Comparison of ENCODE assay signal across 24 mouse cellular contexts in the genomic region with DNA sequence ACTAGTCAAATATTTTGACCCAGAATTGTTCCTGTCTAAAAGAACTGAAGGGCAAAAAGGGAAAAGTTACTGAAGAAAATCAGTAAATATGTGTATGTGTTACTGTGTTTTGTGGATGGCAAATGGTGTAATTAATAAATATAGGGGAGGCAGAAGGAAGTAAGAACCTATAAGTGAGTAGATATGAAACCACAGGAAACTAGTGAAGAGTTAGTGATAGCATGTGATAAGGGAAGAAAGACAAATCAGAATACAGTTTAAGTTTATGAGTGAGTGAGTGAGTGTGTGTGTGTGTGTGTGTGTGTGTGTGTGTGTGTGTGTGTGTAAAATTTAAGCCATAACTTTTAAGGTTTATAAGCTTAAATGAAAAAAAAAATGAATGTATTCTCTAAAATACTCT. TPM values are rescaled to one million over a fixed set of nuclear protein-coding genes. Genes with fewer than 3 reads are reported as not detected.
A peak's percentile ranks its signal among the peaks of the same experiment; 100 is the strongest.
DNase-seq lines count a peak whose midpoint lies in the region; ATAC-seq and TF ChIP-seq lines count a peak whose summit lies in the region.
"Had no signal": no experiment of that assay in that cellular context is flagged by ENCODE, and none has a peak within 500 bp of the region (broad histone marks: within the 10 kb centered on the region; RNA-seq: fewer than 3 reads in every experiment).

No protein-coding gene starts in this region.

- TF ChIP-seq CTCF in MEL (IDR thresholded peaks at IDR 0.05 in 2 of 3, conservative IDR thresholded peaks at IDR 0.05 in 1 of 3; ENCODE audit: control insufficient read depth in 1 of 3, insufficient read depth in 1 of 3, low read depth in 2 of 3, low read length in 3 of 3, poor library complexity in 1 of 3, severe bottlenecking in 1 of 3), result no peak
- no peak for TF ChIP-seq CTCF in hindbrain, postnatal 0 days (IDR thresholded peaks at IDR 0.05; ENCODE audit: low read depth)

- H3K9ac ChIP-seq in MEL (ENCODE audit: control insufficient read depth, low read depth, low read length, poor library complexity, severe bottlenecking), result no peak overlapping the region
- no peak overlapping the region for H3K9ac ChIP-seq in hindbrain, postnatal 0 days (replicated peaks; ENCODE audit: low read length)

- H3K27me3 ChIP-seq in MEL (ENCODE audit: control insufficient read depth in 1 of 2, insufficient read depth in 2 of 2, low read length in 2 of 2), result no peaks in the 10 kb centered on the region
- no peaks in the 10 kb centered on the region for H3K27me3 ChIP-seq in hindbrain, postnatal 0 days (ENCODE audit: insufficient read depth, low read length)
- H3K27me3 ChIP-seq: CH12.LX, Patski had no signal

- H3K4me3 ChIP-seq in MEL (ENCODE audit: control insufficient read depth in 1 of 2, insufficient read depth in 1 of 2, low read depth in 2 of 2, low read length in 2 of 2), result no peak overlapping the region
- no peak overlapping the region for H3K4me3 ChIP-seq in hindbrain, postnatal 0 days (ENCODE audit: low read length)

- TF ChIP-seq POLR2A in MEL (IDR thresholded peaks at IDR 0.05; ENCODE audit: control insufficient read depth in 1 of 2, insufficient read depth in 1 of 2, low read depth in 1 of 2, low read length in 2 of 2, poor library complexity in 1 of 2), result no peak

- TF ChIP-seq EP300 in MEL (IDR thresholded peaks at IDR 0.05; ENCODE audit: low read depth in 1 of 2, low read length in 2 of 2), result peak; percentile 47 to 53; a peak in 2 of 4 replicates

- H3K4me1 ChIP-seq in MEL (ENCODE audit: control insufficient read depth in 1 of 2, insufficient read depth in 2 of 2, low read length in 2 of 2), result no peaks in the 10 kb centered on the region
- no peaks in the 10 kb centered on the region for H3K4me1 ChIP-seq in hindbrain, postnatal 0 days (ENCODE audit: insufficient read depth, low read length)

- no peak overlapping the region for H3K27ac ChIP-seq in MEL (ENCODE audit: control insufficient read depth, low read depth, low read length)
- no peak overlapping the region for H3K27ac ChIP-seq in hindbrain, postnatal 0 days

- H3K4me2 ChIP-seq in hindbrain, postnatal 0 days (ENCODE audit: low read depth, low read length), result no peak overlapping the region

- no peaks in the 10 kb centered on the region for H3K36me3 ChIP-seq in MEL (ENCODE audit: control insufficient read depth in 1 of 2, insufficient read depth in 2 of 2, low read length in 2 of 2)
- H3K36me3 ChIP-seq in hindbrain, postnatal 0 days (ENCODE audit: insufficient read depth, low read length), result no peaks in the 10 kb centered on the region
- H3K36me3 ChIP-seq: G1E had no signal

- no peak for ATAC-seq in hindbrain, postnatal 0 days
- ATAC-seq: activated CD4-positive, CD25-positive, alpha-beta regulatory T cell, adult 4 months; CD4-positive, CD25-positive, alpha-beta regulatory T cell, adult 4 months; Patski had no signal

- H3K9me3 ChIP-seq in MEL (replicated peaks; ENCODE audit: insufficient read depth, low read length), result no peaks in the 10 kb centered on the region
- H3K9me3 ChIP-seq in hindbrain, postnatal 0 days (ENCODE audit: low read length), result no peaks in the 10 kb centered on the region
- H3K9me3 ChIP-seq: G1E had no signal

- H3K79me2 ChIP-seq in MEL (ENCODE audit: control insufficient read depth, insufficient read depth, low read length, poor library complexity), result no peaks in the 10 kb centered on the region

- TF ChIP-seq RAD21 in MEL (IDR thresholded peaks at IDR 0.05; ENCODE audit: low read depth, low read length), result no peak

- DNase-seq in 416B (ENCODE audit: low read depth) (peak; percentile 23), MEL (ENCODE audit: low read depth, low spot score) (peak; percentile 12)
- DNase-seq in kidney, adult 11 months, result no peak
- no peak for DNase-seq in hindbrain, postnatal 0 days (ENCODE audit: low spot score)
- DNase-seq: adrenal gland, adult 2 months; adrenal gland, adult 8-10 months; adrenal gland, postnatal 10 days; adrenal gland, postnatal 14 days; adrenal gland, postnatal 25 days; adrenal gland, postnatal 36 days; B cell, adult 2 months; cerebellum, adult 11 months; cerebellum, adult 11-12 months; cerebellum, adult 18-20 months; cerebellum, adult 2 months; cerebellum, adult 8-10 months had no signal

TF ChIP-seq in MEL, 35 proteins besides CTCF, POLR2A, EP300 and RAD21:
- TF ChIP-seq USF1 (IDR thresholded peaks at IDR 0.05; ENCODE audit: low read depth, low read length), result no peak
- no peak for TF ChIP-seq MEF2A (IDR thresholded peaks at IDR 0.05; ENCODE audit: extremely low read depth, insufficient replicate concordance, low read depth, low read length, poor library complexity, severe bottlenecking)
- no peak for TF ChIP-seq SIN3A (IDR thresholded peaks at IDR 0.05; ENCODE audit: low read length)
- TF ChIP-seq USF2 (IDR thresholded peaks at IDR 0.05; ENCODE audit: borderline replicate concordance in 1 of 2, insufficient read depth in 1 of 2, low read depth in 1 of 2, low read length in 2 of 2), result no peak
- TF ChIP-seq KAT2A (conservative IDR thresholded peaks at IDR 0.05; ENCODE audit: low read depth, low read length), result no peak
- TF ChIP-seq RCOR1 (IDR thresholded peaks at IDR 0.05; ENCODE audit: low read depth, low read length), result peak; percentile 64; the same call in 1 of the 2 replicates
- peak; percentile 34; the same call in 1 of the 2 replicates for TF ChIP-seq GATA1 (IDR thresholded peaks at IDR 0.05; ENCODE audit: low read depth, low read length)
- peak; percentile 56; the same call in 1 of the 2 replicates for TF ChIP-seq TCF12 (IDR thresholded peaks at IDR 0.05; ENCODE audit: low read depth, low read length)
- no peak for TF ChIP-seq BHLHE40 (IDR thresholded peaks at IDR 0.05; ENCODE audit: borderline replicate concordance, low read depth, low read length)
- no peak for TF ChIP-seq CHD2 (IDR thresholded peaks at IDR 0.05; ENCODE audit: low read length)
- TF ChIP-seq MAX (IDR thresholded peaks at IDR 0.05; ENCODE audit: low read length), result no peak
- TF ChIP-seq ZKSCAN1 (IDR thresholded peaks at IDR 0.05; ENCODE audit: low read depth, low read length), result no peak
- no peak for TF ChIP-seq MYC (IDR thresholded peaks at IDR 0.05; ENCODE audit: low read depth, low read length)
- TF ChIP-seq UBTF (IDR thresholded peaks at IDR 0.05; ENCODE audit: borderline replicate concordance, insufficient read depth, low read depth, low read length), result no peak
- TF ChIP-seq ZNF384 (IDR thresholded peaks at IDR 0.05; ENCODE audit: low read depth, low read length), result no peak

RNA-seq across cellular contexts. Expression of a gene that starts 45.9 kb away (rescaled TPM):
- total RNA-seq in MEL (2012; rRNA removed), result not detected in 2 replicates
- not detected for polyA plus RNA-seq in MEL (2012; ENCODE audit: insufficient read depth in 1 of 2, insufficient read length in 2 of 2, low read depth in 1 of 2, low replicate concordance in 2 of 2, missing spikeins in 1 of 2)
- 13.3 and 17.6 TPM in 2 replicates for total RNA-seq in hindbrain, postnatal 0 days (2014; rRNA removed)
- 17.6 and 20.1 TPM in 2 replicates for polyA plus RNA-seq in hindbrain, postnatal 0 days (2015; fragmentation: Nextera tagmentation; extraction: Ambion mirVana)
- total RNA-seq: adrenal gland, adult 18-20 months; adrenal gland, adult 2 months; adrenal gland, adult 8-10 months; adrenal gland, postnatal 25 days; adrenal gland, postnatal 36 days; CH12.LX; ES-E14; G1E had no signal
- polyA plus RNA-seq: C2C12; CD4-positive, CD25-positive, alpha-beta regulatory T cell, adult 4 months; G1E; Patski had no signal

Comparison
In these comparisons a context has a peak if more than half of its experiments do, and no peak if none do; other contexts are left out.
1. DNase-seq: peak in 416B (single experiment) and MEL (single experiment); none in kidney, adult 11 months (single experiment) and hindbrain, postnatal 0 days (single experiment).
2. RNA of a gene that starts 45.9 kb away (total RNA-seq): 13.3 to 17.6 TPM in hindbrain, postnatal 0 days; not detected in MEL; every median in the first group is over 10 times any median in the second.